Mouse (Mus musculus) intestine, postnatal 0 days (tissue): ENCODE measurements around the gene Pfdn4. TPM values are rescaled to one million over a fixed set of nuclear protein-coding genes. Genes with fewer than 3 reads are reported as not detected.

Source experiments
- ATAC-seq: fragments of 200-750 bp; cut with Nextera tagmentation; 2 replicates; pipeline ENCODE4 v1.8.0; 2017; ENCODE audit warnings: mild to moderate bottlenecking, moderate TSS enrichment, moderate library complexity
- H3K27ac ChIP-seq: fragments of 300-500 bp; sonication (generic); 2 replicates; pipeline ENCODE4 v1.5.1; 2014; ENCODE audit warnings: mild to moderate bottlenecking, low read depth, low read length, moderate library complexity
- H3K27me3 ChIP-seq: fragments of 300-500 bp; sonication (generic); replicated peaks from 2 replicates; pipeline ENCODE4 v1.6.1; 2014; ENCODE audit warnings: low read length, mixed read lengths; ENCODE audit not compliant: control insufficient read depth, insufficient read depth
- H3K36me3 ChIP-seq: fragments of 300-500 bp; sonication (generic); 2 replicates; pipeline ENCODE4 v1.6.1; 2014; ENCODE audit warnings: mild to moderate bottlenecking, moderate library complexity; ENCODE audit not compliant: control insufficient read depth, insufficient read depth
- H3K4me1 ChIP-seq: fragments of 300-500 bp; sonication (generic); replicated peaks from 2 replicates; pipeline ENCODE4 v1.6.1; 2014; ENCODE audit warnings: antibody characterized with exemption, low read length, mixed read lengths; ENCODE audit not compliant: control insufficient read depth, insufficient read depth
- H3K4me2 ChIP-seq: fragments of 300-500 bp; sonication (generic); replicated peaks from 2 replicates; pipeline ENCODE4 v1.6.1; 2014; ENCODE audit warnings: low read depth, mild to moderate bottlenecking, moderate library complexity
- H3K4me3 ChIP-seq: fragments of 300-500 bp; sonication (generic); 2 replicates; pipeline ENCODE4 v1.5.1; 2014; ENCODE audit warnings: low read depth, low read length
- H3K9ac ChIP-seq: fragments of 300-500 bp; sonication (generic); 2 replicates; pipeline ENCODE4 v1.6.1; 2014; ENCODE audit warnings: mild to moderate bottlenecking, low read depth, low read length
- H3K9me3 ChIP-seq: fragments of 300-500 bp; sonication (generic); 2 replicates; pipeline ENCODE4 v1.6.1; 2016; ENCODE audit warnings: mixed run types; ENCODE audit not compliant: control insufficient read depth
- CTCF ChIP-seq: sonication (generic); IDR thresholded peaks from 2 replicates; pipeline ENCODE4 v1.5.1; 2016; ENCODE audit warnings: low read depth, mild to moderate bottlenecking, control low read depth, antibody characterized with exemption, moderate library complexity
- whole genome bisulfite sequencing: fragments of 180-500 bp; shearing (Covaris S2); extraction: QIAGEN DNeasy Blood & Tissue Kit; methylation state at CpG from one replicate; pipeline ENCODE4 v1.1.7; 2014; 5-methylcytosine and 5-hydroxymethylcytosine counted together
- polyA plus RNA-seq: library from polyadenylated mRNA; unstranded; fragments of >200 nt; fragmentation: Nextera tagmentation; extraction: Ambion mirVana; gene quantifications from 2 replicates; pipeline ENCODE4 v1.2.1, GENCODE M21; 2015

Pfdn4 gene
- polyA plus RNA-seq, 1 experiment from 2014 or later, result 54.6 TPM

DNA sequence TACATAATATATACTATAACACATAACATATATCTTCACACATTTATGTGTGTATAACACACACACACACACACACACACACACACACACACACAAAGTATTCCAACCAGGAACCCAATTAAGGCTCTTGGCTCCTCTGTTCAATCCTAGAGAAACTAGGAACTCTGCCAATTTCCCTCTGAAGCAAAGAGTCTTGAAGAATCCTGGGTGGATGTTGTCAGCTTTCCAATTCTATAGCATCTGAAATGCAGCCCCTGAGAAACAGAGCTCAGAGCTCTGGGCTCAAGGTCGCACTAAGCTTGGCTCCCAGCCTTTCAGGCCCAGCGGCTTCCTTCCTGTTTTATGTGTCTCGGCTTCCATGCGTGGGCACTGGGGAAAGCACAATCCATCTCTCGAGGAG lies 54.0 kb downstream of the Pfdn4 start:
- H3K36me3 ChIP-seq, result no peaks in the 10 kb centered on the region
- H3K27ac ChIP-seq, result no peak overlapping the region
- H3K9me3 ChIP-seq, result no peaks in the 10 kb centered on the region
- H3K9ac ChIP-seq, result no peak overlapping the region
- H3K4me2 ChIP-seq, result no peak overlapping the region
- H3K27me3 ChIP-seq, result no peaks in the 10 kb centered on the region
- no peak overlapping the region for H3K4me3 ChIP-seq
- WGBS, result 49% methylated on average over 5 of the region's 5 CpGs
- TF ChIP-seq CTCF, result no peak
- ATAC-seq, result no peak
- H3K4me1 ChIP-seq, result no peaks in the 10 kb centered on the region

DNA sequence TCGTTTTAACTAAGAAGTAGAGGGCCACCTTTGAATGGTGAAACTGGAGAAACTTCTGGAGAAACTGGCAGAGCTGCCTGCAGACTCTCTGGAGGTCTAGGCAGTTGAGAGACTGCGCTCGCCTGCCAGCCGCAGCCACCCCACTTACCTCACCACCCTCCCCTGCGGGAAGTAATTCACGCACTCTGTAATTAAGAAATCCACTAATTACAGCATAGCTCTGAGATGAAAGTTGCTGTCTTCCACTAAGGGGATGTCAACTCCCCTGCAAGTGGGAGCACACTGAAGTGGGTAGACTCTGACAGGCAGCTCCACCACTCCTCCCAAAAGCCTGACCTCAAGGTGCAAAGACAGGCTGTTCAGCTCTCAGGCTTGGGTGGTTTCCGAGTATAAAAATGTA lies 55.9 kb downstream of the Pfdn4 start:
- Histone ChIP-seq H3K9me3 (no peaks in the 10 kb centered on the region), H3K36me3 (no peaks in the 10 kb centered on the region), H3K4me1 (no peaks in the 10 kb centered on the region), H3K9ac (no peak overlapping the region), H3K27me3 (no peaks in the 10 kb centered on the region), H3K27ac (no peak overlapping the region), H3K4me3 (no peak overlapping the region), H3K4me2 (no peak overlapping the region)
- ATAC-seq, result no peak
- 75% methylated on average over 7 of the region's 7 CpGs for WGBS
- TF ChIP-seq CTCF, result no peak

DNA sequence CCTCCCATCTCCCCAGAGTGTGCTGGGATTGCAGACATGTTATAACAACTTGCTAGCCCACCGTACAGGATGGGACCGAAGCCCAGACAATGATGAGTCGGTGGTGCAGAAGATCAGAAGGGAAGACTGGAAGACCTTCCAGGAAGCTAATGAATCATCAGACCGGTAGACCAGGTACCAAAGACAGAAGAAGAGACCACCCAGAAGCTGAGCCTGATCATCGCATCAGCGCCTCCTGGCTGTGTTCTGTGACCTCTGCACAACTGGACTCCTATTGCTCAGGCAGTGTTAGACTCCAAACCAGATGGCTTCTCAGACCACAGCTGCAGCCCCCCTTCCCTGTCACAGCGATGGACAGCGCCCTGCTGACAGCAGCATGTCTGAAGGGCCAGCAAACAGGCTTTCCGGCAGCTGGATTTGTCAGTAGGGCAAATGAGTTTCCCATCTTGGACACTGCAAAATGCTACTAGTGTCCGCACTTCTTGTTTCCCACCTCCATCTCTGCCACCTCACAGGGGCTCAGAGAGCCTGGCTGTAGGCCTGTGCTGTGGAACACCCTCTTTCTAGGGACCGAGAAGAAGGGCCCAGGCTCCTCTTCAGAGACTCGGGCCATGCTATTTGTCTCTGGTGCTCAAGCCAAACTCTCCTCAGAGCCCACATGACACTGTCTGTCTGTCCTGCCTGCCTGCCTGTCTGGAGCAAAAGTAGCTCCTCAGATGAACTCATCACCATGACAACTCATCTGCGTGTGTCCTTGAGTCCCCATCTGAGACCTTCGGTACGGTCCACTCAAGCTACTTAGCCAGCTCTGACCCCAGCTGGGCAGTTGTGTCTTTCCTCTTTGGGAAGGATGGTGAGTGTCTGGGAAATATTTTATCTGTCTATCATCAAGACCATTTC lies 68.0 kb downstream of the Pfdn4 start:
- Histone ChIP-seq H3K27me3 (no peaks in the 10 kb centered on the region), H3K4me1 (no peaks in the 10 kb centered on the region), H3K36me3 (no peaks in the 10 kb centered on the region), H3K4me3 (no peak overlapping the region), H3K27ac (no peak overlapping the region), H3K4me2 (no peak overlapping the region), H3K9ac (no peak overlapping the region), H3K9me3 (no peaks in the 10 kb centered on the region)
- no peak for TF ChIP-seq CTCF
- ATAC-seq, result no peak
- 74% methylated on average over 15 of the region's 15 CpGs for WGBS

DNA sequence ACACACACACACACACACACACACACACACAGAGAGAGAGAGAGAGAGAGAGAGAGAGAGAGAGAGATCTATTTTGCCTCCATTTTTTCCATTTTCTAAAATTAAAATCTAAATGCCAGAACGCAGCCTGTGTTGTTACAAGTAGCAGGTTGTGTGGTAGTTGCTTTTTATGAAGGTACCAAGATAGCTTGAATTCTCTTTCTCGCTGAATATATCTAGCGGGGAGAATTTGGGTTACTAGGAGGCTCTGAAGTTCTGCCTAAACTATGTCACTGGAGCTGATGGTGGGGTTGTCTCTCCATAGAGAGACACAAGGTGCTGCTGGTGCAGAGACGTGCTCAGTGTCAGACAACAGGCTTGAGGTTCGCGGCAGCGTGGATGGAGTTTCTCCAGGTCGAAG lies 68.8 kb downstream of the Pfdn4 start:
- no peak for ATAC-seq

More for the DNA sequence above, 68.8 kb downstream of the Pfdn4 start:
- Histone ChIP-seq H3K9me3 (no peaks in the 10 kb centered on the region), H3K27ac (no peak overlapping the region), H3K27me3 (no peaks in the 10 kb centered on the region), H3K4me2 (no peak overlapping the region), H3K4me1 (no peaks in the 10 kb centered on the region), H3K4me3 (no peak overlapping the region), H3K9ac (no peak overlapping the region), H3K36me3 (no peaks in the 10 kb centered on the region)
- 86% methylated on average over 8 of the region's 8 CpGs for WGBS
- no peak for TF ChIP-seq CTCF

Other genes starting within 250 kb of the Pfdn4 start
- 4.7 and 5.6 TPM in 2 replicates for gene Bcas1, start 68.6 kb upstream of the Pfdn4 start, polyA plus RNA-seq
- not detected in 2 replicates for gene Cyp24a1, start 717 bp downstream of the Pfdn4 start, polyA plus RNA-seq
- not detected in 2 replicates for gene 4930470P17Rik, start 105.6 kb downstream of the Pfdn4 start, polyA plus RNA-seq
- 0.63 and 0.78 TPM in 2 replicates for gene Dok5, start 235.4 kb downstream of the Pfdn4 start, polyA plus RNA-seq